Mouse (Mus musculus): ENCODE data around the gene Trpc7. TPM values are rescaled to one million over a fixed set of nuclear protein-coding genes. Genes with fewer than 3 reads are reported as not detected.

The Trpc7 gene
- polyA plus RNA-seq, 1 experiment from 2014 or later: 2.9 TPM

DNA sequence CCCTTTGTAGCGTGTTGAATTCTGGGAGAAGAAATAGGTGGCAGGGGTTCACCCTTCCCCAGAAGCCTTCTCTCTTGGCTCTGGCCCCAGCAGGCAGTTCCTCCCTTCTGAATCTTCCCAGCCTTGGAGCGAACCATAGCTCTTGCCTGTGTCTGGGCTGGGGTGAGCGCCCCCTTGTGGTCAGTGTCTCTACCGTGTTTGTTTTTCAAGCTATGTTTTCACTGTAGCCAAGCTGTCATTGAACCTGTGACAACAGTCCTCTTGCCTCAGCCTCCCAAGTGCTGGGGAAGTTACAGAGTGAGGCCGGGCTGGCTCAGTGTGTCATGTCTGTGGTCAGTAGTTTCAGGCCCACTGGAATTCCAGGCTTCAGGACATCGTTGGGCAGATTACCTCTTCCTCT is 137.3 kb downstream of the Trpc7 start:
- WGBS: 27% methylated on average over 6 of the region's 6 CpGs
- no peak overlapping the region for H3K4me2 ChIP-seq
- peaks cover 18% of the 10 kb centered on the region for H3K4me1 ChIP-seq (replicated peaks)

DNA sequence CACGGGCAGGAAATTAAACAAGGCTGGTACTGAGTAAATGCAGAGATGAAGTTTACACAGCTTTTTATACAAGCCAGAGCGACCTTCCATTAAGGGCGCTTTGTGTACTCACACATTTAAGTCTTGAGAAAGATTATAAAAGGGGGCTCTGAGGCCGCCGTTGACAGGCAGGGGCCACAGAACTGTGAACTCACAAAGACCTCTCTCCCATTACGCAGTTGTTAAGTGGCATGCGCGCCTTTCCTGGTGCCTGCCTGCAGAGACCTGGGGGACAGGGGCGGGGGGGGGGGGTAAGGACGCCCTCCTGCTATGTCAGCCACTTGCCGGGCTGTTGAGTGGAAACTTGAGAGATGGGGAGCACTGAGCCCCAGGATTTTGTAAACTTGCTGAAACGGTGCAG is 138.6 kb downstream of the Trpc7 start:
- H3K4me1 ChIP-seq (replicated peaks): peaks cover 18% of the 10 kb centered on the region
- H3K9ac ChIP-seq: no peak overlapping the region
- H3K27ac ChIP-seq: no peak overlapping the region
- no peak overlapping the region for H3K4me3 ChIP-seq
- H3K9me3 ChIP-seq: no peaks in the 10 kb centered on the region
- WGBS: 59% methylated on average over 12 of the region's 12 CpGs
- ATAC-seq (ENCODE audit: low FRiP score): no peak
- H3K4me2 ChIP-seq: no peak overlapping the region
- H3K36me3 ChIP-seq: no peaks in the 10 kb centered on the region
- peaks cover 65% of the 10 kb centered on the region for H3K27me3 ChIP-seq

More for the DNA sequence above, 137.3 kb downstream of the Trpc7 start:
- ATAC-seq (ENCODE audit: low FRiP score): no peak
- H3K27me3 ChIP-seq: peaks cover 52% of the 10 kb centered on the region
- no peak overlapping the region for H3K9ac ChIP-seq
- no peaks in the 10 kb centered on the region for H3K9me3 ChIP-seq
- no peak overlapping the region for H3K4me3 ChIP-seq
- no peak overlapping the region for H3K27ac ChIP-seq
- no peaks in the 10 kb centered on the region for H3K36me3 ChIP-seq

DNA sequence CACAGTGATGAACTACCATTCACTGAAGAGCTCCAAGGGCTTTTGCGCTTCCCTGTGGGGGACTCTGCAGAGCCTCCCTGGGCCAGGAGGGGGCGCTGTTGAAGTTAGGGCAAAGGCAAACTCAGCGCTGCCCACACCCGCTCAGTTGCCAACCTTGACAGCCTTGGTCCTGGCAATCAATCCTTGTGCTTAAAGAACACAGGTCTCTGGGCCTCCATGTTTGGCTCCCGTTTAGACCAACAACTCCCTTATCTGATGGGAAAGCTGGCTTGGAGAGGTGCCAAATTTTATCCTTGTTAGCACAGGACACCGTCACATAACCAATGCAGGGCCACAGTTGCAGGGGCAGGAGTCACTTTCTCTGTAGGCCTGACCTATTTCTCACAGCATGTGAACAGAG is 139.9 kb downstream of the Trpc7 start:
- H3K4me1 ChIP-seq (replicated peaks): peaks cover 22% of the 10 kb centered on the region
- 60% methylated on average over 6 of the region's 6 CpGs for WGBS
- H3K36me3 ChIP-seq: no peaks in the 10 kb centered on the region
- ATAC-seq (ENCODE audit: low FRiP score): no peak
- no peak overlapping the region for H3K27ac ChIP-seq
- H3K27me3 ChIP-seq: peaks cover 78% of the 10 kb centered on the region
- H3K4me3 ChIP-seq: no peak overlapping the region
- H3K4me2 ChIP-seq: no peak overlapping the region
- no peak overlapping the region for H3K9ac ChIP-seq
- no peaks in the 10 kb centered on the region for H3K9me3 ChIP-seq

DNA sequence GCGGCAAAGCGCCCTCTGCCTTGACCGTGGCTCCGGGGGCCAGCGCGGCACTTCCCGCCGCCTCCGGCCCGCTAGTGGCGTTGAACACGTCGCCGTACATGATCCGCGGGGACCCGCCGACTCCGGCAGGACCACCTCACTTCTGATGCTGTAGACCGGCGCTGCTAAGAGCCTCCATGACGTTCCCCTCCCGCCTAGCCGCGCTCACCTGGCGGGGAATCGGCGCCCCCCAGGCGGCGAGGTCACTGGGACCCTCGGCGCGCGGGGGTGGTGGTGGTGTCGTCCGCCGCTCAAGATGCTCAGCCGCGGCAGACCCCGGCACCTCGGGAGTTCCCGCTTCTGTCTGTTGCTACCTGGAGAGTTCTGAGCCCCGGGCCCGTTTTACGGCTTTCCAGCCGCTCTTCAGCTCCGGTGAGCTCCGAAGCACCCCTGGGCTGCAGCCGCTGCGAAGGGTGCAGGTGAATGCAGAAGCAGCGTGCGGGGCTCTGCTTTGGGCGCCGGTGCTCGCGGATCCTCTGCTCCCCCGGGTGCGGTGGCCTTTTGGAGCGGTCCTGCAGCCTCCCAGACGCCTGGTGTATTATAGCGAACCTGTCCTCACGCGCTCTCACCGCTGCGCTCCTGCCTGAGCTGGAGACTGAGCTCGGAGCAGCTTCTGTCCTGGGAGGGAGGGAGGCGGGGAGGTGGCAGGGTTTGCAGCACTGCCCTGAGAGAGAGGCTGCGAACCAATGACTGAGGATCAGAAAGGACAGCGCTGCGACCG is 142.4 kb downstream of the Trpc7 start, which contains the start of gene Gm45623:
Gm45623 (minus strand) TSS at position 636 of the 760 bp plus-strand sequence.
- ATAC-seq (ENCODE audit: low FRiP score): no peak; the same call in 1 of the 2 replicates
- peak within 1 kb of the TSS; percentile 71 for H3K9ac ChIP-seq
- peak within 1 kb of the TSS; percentile 52 for H3K4me3 ChIP-seq
- WGBS: under 1% methylated on average over 56 of the region's 71 CpGs
- H3K4me1 ChIP-seq (replicated peaks): peaks cover 22% of the 10 kb centered on the region
- H3K4me2 ChIP-seq: peak within 1 kb of the TSS; percentile 96
- no peaks in the 10 kb centered on the region for H3K9me3 ChIP-seq
- peaks cover 78% of the 10 kb centered on the region for H3K27me3 ChIP-seq
- H3K27ac ChIP-seq: 0 out of 2 replicates have a peak within 1 kb of the TSS, but pooled peaks have one; percentile 23
- no peaks in the 10 kb centered on the region for H3K36me3 ChIP-seq

DNA sequence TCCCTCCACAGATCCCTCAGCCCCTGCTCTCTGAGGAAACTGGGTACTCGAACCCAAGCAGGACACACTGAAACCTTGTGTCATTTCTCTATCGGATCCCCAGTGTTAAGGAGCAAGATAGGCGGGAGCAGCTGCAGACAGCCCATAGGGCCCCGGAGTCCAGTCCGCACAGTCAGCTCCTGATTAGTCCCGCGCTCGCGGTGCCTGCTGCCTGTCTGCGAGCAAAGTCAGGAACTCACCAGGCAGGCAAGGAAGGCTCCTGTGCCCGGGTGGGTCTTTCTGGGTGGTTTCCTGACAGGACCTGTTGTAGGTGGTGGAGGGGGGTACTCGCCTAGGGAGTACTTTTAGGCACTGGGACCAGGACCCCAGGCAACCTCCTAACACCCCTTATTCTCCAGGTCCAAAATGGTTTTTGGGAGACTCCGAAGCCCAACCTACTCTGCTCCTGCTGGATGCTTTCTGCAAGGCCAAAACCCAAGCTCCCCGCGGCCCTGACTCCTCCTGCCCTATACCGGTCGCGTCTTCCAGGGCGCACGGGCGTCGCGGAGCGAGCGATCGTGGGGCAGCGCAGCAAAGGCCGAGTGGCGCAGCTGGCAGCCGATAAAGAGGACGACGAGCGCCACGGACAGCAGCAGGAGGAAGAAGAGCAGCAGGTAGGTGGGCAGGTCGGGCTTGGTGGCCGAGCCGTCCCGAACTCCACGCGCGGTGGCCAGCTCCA is 143.2 kb downstream of the Trpc7 start:
- under 1% methylated on average over 40 of the region's 41 CpGs for WGBS
- Histone ChIP-seq H3K4me1 (replicated peaks) (peaks cover 22% of the 10 kb centered on the region), H3K9ac (peak overlapping the region; percentile 71), H3K4me3 (peak overlapping the region; percentile 52), H3K27ac (no peak overlapping the region), H3K9me3 (no peaks in the 10 kb centered on the region), H3K4me2 (peak overlapping the region; percentile 96), H3K27me3 (peaks cover 79% of the 10 kb centered on the region), H3K36me3 (no peaks in the 10 kb centered on the region)
- peak; percentile 41; the same call in 1 of the 2 replicates for ATAC-seq (ENCODE audit: low FRiP score)

DNA sequence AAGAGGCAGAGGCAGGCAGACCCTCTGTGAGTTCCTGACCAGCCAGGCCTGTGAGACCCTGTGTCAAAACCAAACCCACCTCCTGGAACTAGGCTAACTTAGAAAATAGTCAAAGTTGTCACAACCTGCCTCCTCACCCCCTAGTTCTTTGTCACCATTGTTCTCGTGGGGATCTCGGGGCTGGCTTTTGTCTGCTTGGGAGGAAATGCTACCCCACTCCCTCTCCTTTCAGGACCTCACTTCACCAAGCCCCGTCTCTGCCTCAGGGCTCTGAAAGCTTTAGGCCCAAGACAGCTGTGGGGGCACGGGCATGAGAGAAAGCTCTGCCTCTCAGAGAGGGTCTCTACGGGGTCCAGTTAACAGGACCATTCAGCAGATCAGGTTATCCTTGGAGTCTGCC is 144.0 kb downstream of the Trpc7 start:
- H3K4me3 ChIP-seq: peak overlapping the region; percentile 52; the same call in 1 of the 2 replicates
- no peaks in the 10 kb centered on the region for H3K36me3 ChIP-seq
- no peak for ATAC-seq (ENCODE audit: low FRiP score)
- H3K4me1 ChIP-seq (replicated peaks): peaks cover 22% of the 10 kb centered on the region
- H3K27me3 ChIP-seq: peaks cover 71% of the 10 kb centered on the region
- H3K9me3 ChIP-seq: no peaks in the 10 kb centered on the region
- H3K27ac ChIP-seq: no peak overlapping the region
- H3K9ac ChIP-seq: 0 out of 2 replicates have a peak overlapping the region, but pooled peaks have one; percentile 71
- H3K4me2 ChIP-seq: peak overlapping the region; percentile 96
- 21% methylated on average over 5 of the region's 5 CpGs for WGBS

DNA sequence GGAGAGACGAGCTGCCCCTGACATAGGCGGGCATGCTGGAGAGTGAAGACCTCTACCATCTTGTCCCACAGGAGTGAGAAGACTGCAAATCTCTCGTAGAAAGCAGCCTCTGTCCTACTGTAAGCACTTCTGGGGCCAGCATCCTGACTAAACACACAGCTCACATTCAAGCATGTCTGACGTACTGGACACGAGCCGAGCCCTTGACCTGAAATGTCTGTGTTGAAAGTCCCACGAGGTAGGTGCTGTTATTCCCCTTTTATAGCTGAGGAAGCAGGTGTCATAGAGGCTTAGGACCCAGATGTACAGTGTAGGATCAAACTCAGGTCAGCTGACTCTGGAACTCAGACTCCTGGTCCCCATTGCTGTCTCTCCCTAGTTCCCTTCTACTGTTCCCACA is 146.4 kb downstream of the Trpc7 start:
- no peak overlapping the region for H3K4me3 ChIP-seq
- H3K4me2 ChIP-seq: no peak overlapping the region
- 91% methylated on average over 7 of the region's 7 CpGs for WGBS
- no peak overlapping the region for H3K9ac ChIP-seq
- no peaks in the 10 kb centered on the region for H3K9me3 ChIP-seq
- peaks cover 22% of the 10 kb centered on the region for H3K4me1 ChIP-seq (replicated peaks)
- peaks cover 47% of the 10 kb centered on the region for H3K27me3 ChIP-seq
- H3K36me3 ChIP-seq: no peaks in the 10 kb centered on the region
- ATAC-seq (ENCODE audit: low FRiP score): no peak
- H3K27ac ChIP-seq: no peak overlapping the region

DNA sequence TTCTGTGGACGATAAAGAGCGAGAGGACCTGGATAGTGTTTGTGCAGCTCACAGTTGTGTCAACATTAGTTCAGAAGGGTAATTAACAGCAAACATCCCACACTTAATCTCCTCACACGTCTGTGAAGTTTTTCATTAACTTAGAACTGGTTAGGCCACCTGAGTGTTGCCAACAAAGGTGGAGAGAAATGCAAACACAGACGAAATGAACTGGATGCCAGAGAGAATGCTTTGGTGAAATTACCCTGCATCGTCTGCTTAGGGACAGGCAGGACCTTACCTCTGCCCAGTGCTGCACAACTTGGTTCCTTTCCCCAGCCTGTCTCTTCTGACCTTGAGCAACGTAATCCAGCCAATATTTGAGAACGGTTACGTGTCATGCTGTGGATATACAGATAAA is 148.2 kb downstream of the Trpc7 start:
- Histone ChIP-seq H3K9me3 (no peaks in the 10 kb centered on the region), H3K27ac (no peak overlapping the region)
- no peak for ATAC-seq (ENCODE audit: low FRiP score)

DNA sequence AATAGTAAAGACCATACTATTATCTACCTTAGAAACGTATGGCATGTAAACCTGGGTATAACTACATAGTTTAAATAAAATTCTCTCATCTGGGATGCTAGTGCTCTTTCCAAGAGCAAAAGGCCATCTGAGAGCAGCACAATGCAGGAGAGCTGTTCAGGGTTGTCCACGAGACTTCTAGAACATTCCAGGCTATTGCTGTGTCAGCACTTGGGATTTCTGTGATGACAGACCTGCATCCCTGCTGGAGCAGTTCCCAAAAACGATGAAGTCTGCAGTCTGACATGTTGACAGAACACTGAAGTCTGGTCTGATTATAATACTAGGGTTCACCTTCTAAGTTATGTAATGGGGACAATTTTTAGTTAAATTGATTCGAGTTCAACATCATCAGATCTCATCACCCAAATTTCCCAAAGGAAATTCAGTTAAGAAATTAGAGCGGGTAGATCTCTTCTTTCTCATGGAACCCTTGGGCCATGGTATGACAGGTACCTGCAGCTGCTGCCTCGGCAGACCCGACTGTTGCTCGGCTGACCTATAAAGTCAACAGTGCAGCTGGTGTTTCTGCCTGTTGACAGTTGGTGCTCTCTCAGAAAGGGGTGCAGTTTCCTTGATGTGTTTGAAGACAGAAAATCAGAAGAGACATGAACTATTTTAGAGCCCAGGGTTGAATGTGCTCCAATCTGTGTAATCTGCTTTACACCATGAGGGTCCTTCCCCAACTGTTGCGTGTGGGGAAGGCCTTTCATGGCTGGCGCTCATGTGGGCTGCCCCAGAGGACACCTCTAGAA is 148.9 kb downstream of the Trpc7 start:
- peaks cover under 1% of the 10 kb centered on the region; the same call in 1 of the 2 replicates for H3K36me3 ChIP-seq
- WGBS: 79% methylated on average over 10 of the region's 10 CpGs
- H3K9me3 ChIP-seq: no peaks in the 10 kb centered on the region
- no peak overlapping the region for H3K4me2 ChIP-seq
- no peak overlapping the region for H3K4me3 ChIP-seq
- peaks cover 23% of the 10 kb centered on the region for H3K27me3 ChIP-seq
- H3K27ac ChIP-seq: no peak overlapping the region
- ATAC-seq (ENCODE audit: low FRiP score): no peak
- H3K4me1 ChIP-seq (replicated peaks): peaks cover 2% of the 10 kb centered on the region
- H3K9ac ChIP-seq: no peak overlapping the region

More for the DNA sequence above, 148.2 kb downstream of the Trpc7 start:
- Histone ChIP-seq H3K4me1 (replicated peaks) (peaks cover 9% of the 10 kb centered on the region), H3K4me3 (no peak overlapping the region), H3K27me3 (peaks cover 29% of the 10 kb centered on the region), H3K4me2 (no peak overlapping the region), H3K9ac (no peak overlapping the region), H3K36me3 (no peaks in the 10 kb centered on the region)
- WGBS: 78% methylated on average over 8 of the region's 8 CpGs

DNA sequence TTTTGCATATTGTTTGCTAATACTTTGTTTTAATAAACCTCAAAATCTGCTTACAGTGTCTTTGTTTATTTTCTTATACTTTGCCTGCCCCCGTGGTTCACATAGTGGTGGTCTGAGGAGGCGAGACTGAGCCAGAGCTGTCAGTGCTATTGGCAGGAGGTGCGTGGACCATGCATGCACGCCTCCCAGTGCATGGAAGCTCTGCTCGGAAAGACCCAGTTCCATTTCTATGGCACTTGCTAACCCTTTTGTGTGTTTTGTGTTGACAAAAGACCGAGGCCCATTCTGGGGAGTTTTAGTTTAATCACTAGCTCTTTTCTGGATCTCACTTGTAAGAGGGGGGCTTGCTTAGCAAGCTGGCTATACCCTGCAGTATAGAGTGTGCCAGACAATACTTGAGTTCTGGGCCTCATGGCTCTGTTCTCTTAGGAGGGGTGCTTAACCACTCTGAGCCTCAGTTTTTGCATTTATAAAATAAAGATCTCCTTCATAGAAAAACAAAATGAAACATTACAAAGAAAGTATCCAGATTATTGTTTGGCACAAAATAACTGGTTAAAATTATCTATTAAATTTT is 153.4 kb downstream of the Trpc7 start:
- ATAC-seq (ENCODE audit: low FRiP score): no peak
- Histone ChIP-seq H3K4me2 (no peak overlapping the region), H3K4me1 (replicated peaks) (no peaks in the 10 kb centered on the region), H3K4me3 (no peak overlapping the region), H3K9me3 (no peaks in the 10 kb centered on the region), H3K27me3 (no peaks in the 10 kb centered on the region), H3K27ac (no peak overlapping the region), H3K9ac (no peak overlapping the region), H3K36me3 (peaks cover 30% of the 10 kb centered on the region)
- 59% methylated on average over 6 of the region's 6 CpGs for WGBS

DNA sequence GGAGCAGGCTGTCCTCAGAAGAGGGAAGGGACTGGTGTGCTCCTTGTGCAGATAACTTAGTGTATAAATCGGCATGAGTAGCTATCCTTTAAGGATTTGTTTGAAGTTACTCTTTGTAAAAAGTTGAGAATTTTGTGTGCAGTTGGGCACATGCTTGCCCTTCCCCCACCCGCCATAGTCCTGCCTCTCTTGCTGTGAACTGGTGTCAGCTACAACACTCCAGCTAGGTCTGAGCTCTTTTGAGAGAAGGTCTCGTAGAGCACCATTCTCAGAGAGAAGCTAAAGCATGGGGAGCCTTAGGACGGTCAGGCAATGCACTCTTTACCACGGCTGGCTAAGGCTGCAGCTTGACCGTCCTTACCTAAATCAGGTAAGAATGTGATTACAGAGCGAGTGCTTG is 154.1 kb downstream of the Trpc7 start:
- Histone ChIP-seq H3K4me2 (no peak overlapping the region), H3K36me3 (peaks cover 37% of the 10 kb centered on the region), H3K9me3 (no peaks in the 10 kb centered on the region), H3K27me3 (no peaks in the 10 kb centered on the region), H3K4me3 (no peak overlapping the region), H3K9ac (no peak overlapping the region), H3K27ac (no peak overlapping the region), H3K4me1 (replicated peaks) (no peaks in the 10 kb centered on the region)
- no peak for ATAC-seq (ENCODE audit: low FRiP score)
- 91% methylated on average over 7 of the region's 7 CpGs for WGBS

DNA sequence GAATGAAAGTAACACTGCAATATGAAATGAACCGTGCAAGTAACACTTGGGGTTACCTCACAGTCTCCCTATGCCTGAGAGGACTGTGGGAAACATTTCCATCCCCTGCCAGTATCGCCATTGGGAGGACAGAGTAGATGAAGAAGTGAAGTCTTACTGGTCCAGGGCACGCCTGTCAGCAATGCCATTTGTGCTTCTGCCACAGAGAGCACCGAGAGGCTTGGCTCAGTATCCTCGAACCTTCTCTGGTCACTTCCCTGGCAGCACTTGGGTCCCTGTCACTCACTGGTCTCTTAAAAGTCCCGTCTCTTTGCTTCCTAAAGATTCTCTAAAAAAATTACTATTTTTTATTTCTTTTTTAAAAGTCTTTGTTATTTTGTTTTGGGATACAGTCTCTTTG is 155.3 kb downstream of the Trpc7 start:
- WGBS: 89% methylated on average over 6 of the region's 6 CpGs

More for the DNA sequence above, 155.3 kb downstream of the Trpc7 start:
- ATAC-seq (ENCODE audit: low FRiP score): no peak
- Histone ChIP-seq H3K36me3 (peaks cover 46% of the 10 kb centered on the region), H3K9me3 (no peaks in the 10 kb centered on the region), H3K4me3 (no peak overlapping the region), H3K9ac (no peak overlapping the region), H3K27ac (no peak overlapping the region), H3K4me1 (replicated peaks) (no peaks in the 10 kb centered on the region), H3K4me2 (no peak overlapping the region), H3K27me3 (no peaks in the 10 kb centered on the region)

Measured in hindbrain, embryonic 13.5 days (tissue).